Mouse (Mus musculus) liver, embryonic 14.5 days (tissue): Measurements from ENCODE around the gene Samd4. TPM values are rescaled to one million over a fixed set of nuclear protein-coding genes. Genes with fewer than 3 reads are reported as not detected.

ENCODE experiments used
- ATAC-seq: fragments of 200-750 bp; cut with Nextera tagmentation; 2 replicates; pipeline ENCODE4 v1.8.0; 2017; ENCODE audit warnings: moderate number of reproducible peaks, mild to moderate bottlenecking, moderate library complexity; ENCODE audit not compliant: insufficient read depth
- DNase-seq, 3 experiments: peaks; one replicate each; pipeline ENCODE4 v3.0.0-alpha.2; 2012 to 2013; ENCODE audit warnings: low read depth in 3 of 3, low spot score in 3 of 3
- H3K27ac ChIP-seq: fragments of 300-500 bp; sonication (generic); 2 replicates; pipeline ENCODE4 v1.5.1; 2014; ENCODE audit warnings: moderate library complexity, mild to moderate bottlenecking, control low read depth, inconsistent platforms
- H3K27me3 ChIP-seq: fragments of 300-500 bp; sonication (generic); 2 replicates; pipeline ENCODE4 v1.6.1; 2014; ENCODE audit warnings: mild to moderate bottlenecking, low read length, moderate library complexity; ENCODE audit not compliant: control insufficient read depth, insufficient read depth
- H3K36me3 ChIP-seq: fragments of 300-500 bp; sonication (generic); replicated peaks from 2 replicates; pipeline ENCODE4 v1.6.1; 2014; ENCODE audit warnings: low read depth; ENCODE audit not compliant: control insufficient read depth, insufficient read depth
- H3K4me1 ChIP-seq, 2 experiments: fragments of 200-500 bp in 1 of 2; fragments of 300-500 bp in 1 of 2; sonication (generic) in 1 of 2; replicated peaks; 2 replicates each; pipeline ENCODE4 v1.6.1; 2012 to 2014; ENCODE audit warnings: antibody characterized with exemption in 1 of 2, inconsistent platforms in 1 of 2, low read length in 1 of 2; ENCODE audit not compliant: control insufficient read depth in 2 of 2, insufficient read depth in 2 of 2
- H3K4me2 ChIP-seq: fragments of 300-500 bp; sonication (generic); 2 replicates; pipeline ENCODE4 v1.6.1; 2014; ENCODE audit warnings: low read depth, mild to moderate bottlenecking, control low read depth, moderate library complexity
- H3K4me3 ChIP-seq, 2 experiments: fragments of 200-500 bp in 1 of 2; fragments of 300-500 bp in 1 of 2; sonication (generic) in 1 of 2; 2 replicates each; pipeline ENCODE4 v1.5.1; 2012 to 2014; ENCODE audit warnings: low read depth in 2 of 2, low read length in 2 of 2, mild to moderate bottlenecking in 2 of 2, control low read depth in 1 of 2, inconsistent platforms in 1 of 2, moderate library complexity in 1 of 2; ENCODE audit not compliant: insufficient read depth in 1 of 2
- H3K9ac ChIP-seq: fragments of 300-500 bp; sonication (generic); replicated peaks from 2 replicates; pipeline ENCODE4 v1.6.1; 2014; ENCODE audit warnings: mild to moderate bottlenecking, control low read depth, moderate library complexity
- H3K9me3 ChIP-seq: fragments of 300-500 bp; sonication (generic); 2 replicates; pipeline ENCODE4 v1.6.1; 2016; ENCODE audit warnings: low read length, mixed read lengths; ENCODE audit not compliant: control insufficient read depth
- CTCF ChIP-seq: IDR thresholded peaks from 2 replicates; pipeline ENCODE4 v1.5.1; 2016; ENCODE audit warnings: antibody characterized with exemption, low read depth, control low read depth
- EP300 ChIP-seq: IDR thresholded peaks from 2 replicates; pipeline ENCODE4 v1.6.1; 2016; ENCODE audit warnings: antibody characterized with exemption, low read depth
- WGBS: fragments of 180-500 bp; shearing (Covaris S2); extraction: QIAGEN DNeasy Blood & Tissue Kit; methylation state at CpG from one replicate; pipeline ENCODE4 v1.1.7; 2014; ENCODE audit not compliant: insufficient replicate concordance; 5-methylcytosine and 5-hydroxymethylcytosine counted together
- polyA plus RNA-seq, 2 experiments: library from polyadenylated mRNA; depleted of rRNA in 1 of 2; stranded (reverse) in 1 of 2; unstranded in 1 of 2; fragments of >200 nt; fragmentation: Nextera tagmentation in 1 of 2; extraction: Ambion mirVana in 1 of 2; gene quantifications; 2 replicates each; pipeline versions ENCODE4 v1.2.1 to v1.2.3; 2012 to 2014

Samd4 gene
- 0.37 and 0.39 TPM in 2 replicates for polyA plus RNA-seq (2012; rRNA removed)
- polyA plus RNA-seq (2014; fragmentation: Nextera tagmentation; extraction: Ambion mirVana) = 0.18 and 0.19 TPM in 2 replicates

GRCm38 (mm10) chr14:46882431-46883067 is at the start of gene Samd4:
Gene Samd4, plus strand, starts transcription at chr14:46882854.
- no peak for TF ChIP-seq EP300
- peak; percentile 29 for TF ChIP-seq CTCF
- no peak within 1 kb of the TSS for H3K27ac ChIP-seq
- 1% methylated on average over 48 of the region's 54 CpGs for WGBS

GRCm38 (mm10) chr14:46839326-46839725 is 43.3 kb upstream of the Samd4 start:
- Histone ChIP-seq H3K4me2 (no peak overlapping the region), H3K4me1 (no peaks in the 10 kb centered on the region; a peak in 1 of 4 replicates), H3K9ac (no peak overlapping the region), H3K4me3 (no peak overlapping the region), H3K9me3 (no peaks in the 10 kb centered on the region), H3K36me3 (peaks cover 6% of the 10 kb centered on the region), H3K27ac (no peak overlapping the region), H3K27me3 (no peaks in the 10 kb centered on the region)
- TF ChIP-seq EP300 (no peak), CTCF (no peak)
- WGBS = 62% methylated on average over 4 of the region's 4 CpGs
- ATAC-seq = no peak
- DNase-seq = no peak

More at GRCm38 (mm10) chr14:46882431-46883067, at the start of gene Samd4:
- ATAC-seq = peak; percentile 55; the same call in 1 of the 2 replicates
- Histone ChIP-seq H3K4me3 (peak within 1 kb of the TSS; percentile 26 to 36), H3K36me3 (no peaks in the 10 kb centered on the region), H3K4me2 (peak within 1 kb of the TSS; percentile 59), H3K27me3 (peaks cover 59% of the 10 kb centered on the region), H3K4me1 (0 out of 4 replicates have a peak, but pooled peaks cover 0 to 2% of the 10 kb centered on the region in 2 experiments), H3K9ac (no peak within 1 kb of the TSS), H3K9me3 (no peaks in the 10 kb centered on the region)
- no peak for DNase-seq

- no peak for TF ChIP-seq CTCF
- TF ChIP-seq EP300 = no peak
- no peak for DNase-seq
- peaks cover 4% of the 10 kb centered on the region for H3K36me3 ChIP-seq
- no peak overlapping the region for H3K9ac ChIP-seq
- no peaks in the 10 kb centered on the region for H3K4me1 ChIP-seq
- H3K4me3 ChIP-seq = no peak overlapping the region
- H3K27ac ChIP-seq = no peak overlapping the region
- H3K27me3 ChIP-seq = no peaks in the 10 kb centered on the region
- no peaks in the 10 kb centered on the region for H3K9me3 ChIP-seq
- WGBS = 74% methylated on average over 11 of the region's 11 CpGs
- H3K4me2 ChIP-seq = no peak overlapping the region
- no peak for ATAC-seq
Measured at GRCm38 (mm10) chr14:46845706-46846105, 36.9 kb upstream of the Samd4 start.

DNA sequence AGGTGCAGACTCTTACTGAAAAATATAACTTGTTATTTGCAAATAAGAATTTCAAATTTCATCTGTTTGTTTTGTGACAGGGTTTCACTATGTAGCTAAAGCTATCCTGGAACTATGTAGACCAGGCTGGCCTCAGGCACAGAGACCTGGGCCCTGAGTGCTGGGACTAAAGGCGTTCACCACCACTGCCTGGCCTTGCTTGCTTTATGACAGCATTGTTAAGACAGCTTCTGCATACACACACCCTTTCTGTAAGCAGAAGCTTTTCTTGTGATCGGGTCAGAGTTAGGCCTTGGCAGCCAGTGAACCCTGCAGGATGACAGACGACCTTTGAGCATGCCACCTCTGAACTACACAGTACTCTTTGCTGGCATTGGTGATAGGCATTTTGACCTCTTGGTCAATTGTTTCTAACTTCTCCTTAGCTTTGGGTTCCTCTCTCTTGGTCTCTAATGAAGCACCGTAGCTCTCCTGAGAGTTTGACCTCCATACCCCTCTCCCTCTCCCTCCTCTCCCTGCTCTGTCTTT is 34.5 kb upstream of the Samd4 start:
- Histone ChIP-seq H3K9ac (no peak overlapping the region), H3K36me3 (no peaks in the 10 kb centered on the region), H3K27me3 (no peaks in the 10 kb centered on the region), H3K9me3 (no peaks in the 10 kb centered on the region), H3K4me2 (no peak overlapping the region), H3K4me1 (no peaks in the 10 kb centered on the region), H3K27ac (no peak overlapping the region), H3K4me3 (no peak overlapping the region)
- no peak for TF ChIP-seq CTCF
- no peak for DNase-seq
- 69% methylated on average over 4 of the region's 4 CpGs for WGBS
- ATAC-seq = no peak

DNA sequence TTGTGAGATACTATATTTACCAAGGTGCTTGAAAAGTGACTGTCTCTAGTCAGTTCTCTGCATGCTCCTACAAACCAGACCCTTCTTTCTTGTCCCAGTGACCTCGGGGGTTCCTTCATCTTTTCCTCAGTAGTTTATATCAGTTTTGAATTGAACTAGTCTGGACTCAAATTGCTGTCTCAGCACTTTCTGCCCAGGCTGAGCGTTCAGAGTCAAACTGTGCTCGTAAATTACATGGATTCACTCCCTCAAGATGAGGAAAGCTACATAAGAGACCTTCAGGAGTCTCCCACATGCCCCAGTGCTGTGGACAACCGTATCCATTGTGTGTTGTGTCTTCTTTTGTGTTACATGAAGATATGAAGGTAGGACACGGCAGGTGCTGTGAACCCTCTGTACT is 33.9 kb upstream of the Samd4 start:
- WGBS = 62% methylated on average over 5 of the region's 5 CpGs
- ATAC-seq (no peak), DNase-seq (no peak)
- Histone ChIP-seq H3K27ac (no peak overlapping the region), H3K27me3 (no peaks in the 10 kb centered on the region), H3K9me3 (no peaks in the 10 kb centered on the region), H3K4me2 (no peak overlapping the region), H3K36me3 (no peaks in the 10 kb centered on the region), H3K4me1 (no peaks in the 10 kb centered on the region), H3K4me3 (no peak overlapping the region), H3K9ac (no peak overlapping the region)
- no peak for TF ChIP-seq EP300
- TF ChIP-seq CTCF = no peak
